Mouse (Mus musculus) heart, embryonic 15.5 days (tissue): ENCODE results near the gene Gm10277. TPM values are rescaled to one million over a fixed set of nuclear protein-coding genes. Genes with fewer than 3 reads are reported as not detected.
"Not testable (repeated sequence)": the region's sequence is repeated elsewhere in the genome, so short reads cannot be mapped to it uniquely, and the experiment has no call there.

Experiments
- ATAC-seq: fragments of 200-750 bp; cut with Nextera tagmentation; replicated peaks from 2 replicates; pipeline ENCODE4 v1.8.0; 2017; ENCODE audit warnings: low read depth, moderate TSS enrichment; ENCODE audit not compliant: insufficient number of reproducible peaks, insufficient read depth, low FRiP score
- H3K27ac ChIP-seq: fragments of 300-500 bp; sonication (generic); 2 replicates; pipeline ENCODE4 v1.5.1; 2015; ENCODE audit warnings: mild to moderate bottlenecking, inconsistent platforms
- H3K27me3 ChIP-seq: fragments of 300-500 bp; sonication (generic); 2 replicates; pipeline ENCODE4 v1.6.1; 2015; ENCODE audit warnings: inconsistent platforms
- H3K36me3 ChIP-seq: fragments of 300-500 bp; sonication (generic); 2 replicates; pipeline ENCODE4 v1.6.1; 2015; ENCODE audit warnings: mild to moderate bottlenecking, inconsistent platforms
- H3K4me1 ChIP-seq: fragments of 300-500 bp; sonication (generic); replicated peaks from 2 replicates; pipeline ENCODE4 v1.6.1; 2015; ENCODE audit warnings: inconsistent platforms
- H3K4me2 ChIP-seq: fragments of 300-500 bp; sonication (generic); 2 replicates; pipeline ENCODE4 v1.6.1; 2015; ENCODE audit warnings: inconsistent platforms, mild to moderate bottlenecking, moderate library complexity
- H3K4me3 ChIP-seq: fragments of 300-500 bp; sonication (generic); 2 replicates; pipeline ENCODE4 v1.5.1; 2015; ENCODE audit warnings: mild to moderate bottlenecking, inconsistent platforms
- H3K9ac ChIP-seq: fragments of 300-500 bp; sonication (generic); 2 replicates; pipeline ENCODE4 v1.6.1; 2015; ENCODE audit warnings: mild to moderate bottlenecking, inconsistent platforms
- H3K9me3 ChIP-seq: fragments of 300-500 bp; sonication (generic); replicated peaks from 2 replicates; pipeline ENCODE4 v1.6.1; 2016; ENCODE audit warnings: inconsistent platforms
- WGBS: fragments of 180-500 bp; shearing (Covaris S2); methylation state at CpG from one replicate; pipeline ENCODE4 v1.1.7; 2015; ENCODE audit warnings: mixed read lengths; 5-methylcytosine and 5-hydroxymethylcytosine counted together
- polyA plus RNA-seq: library from polyadenylated mRNA; unstranded; fragments of >200 nt; fragmentation: Nextera tagmentation; extraction: Ambion mirVana; gene quantifications from 2 replicates; pipeline ENCODE4 v1.2.1, GENCODE M21; 2015

Gene Gm10277
- polyA plus RNA-seq, 1 experiment from 2014 or later, result 0.93 TPM

DNA sequence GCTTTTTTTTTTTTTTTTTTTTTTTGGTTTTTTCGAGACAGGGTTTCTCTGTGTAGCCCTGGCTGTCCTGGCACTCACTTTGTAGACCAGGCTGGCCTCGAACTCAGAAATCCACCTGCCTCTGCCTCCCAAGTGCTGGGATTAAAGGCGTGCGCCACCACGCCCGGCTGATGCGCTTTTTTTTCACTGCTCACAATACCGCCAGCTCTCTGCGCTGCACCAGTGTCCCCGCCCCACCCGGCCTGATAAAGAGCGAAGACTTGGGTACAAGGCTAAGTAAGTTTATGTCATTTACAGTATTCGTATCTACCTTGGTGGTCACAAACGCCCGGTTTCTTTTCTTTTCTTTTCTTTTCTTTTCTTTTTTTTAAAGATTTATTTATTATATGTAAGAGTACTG, 40.4 kb downstream of the Gm10277 start:
- H3K27ac ChIP-seq, H3K36me3 ChIP-seq, H3K27me3 ChIP-seq, H3K9me3 ChIP-seq, ATAC-seq, H3K4me2 ChIP-seq, H3K4me1 ChIP-seq, H3K4me3 ChIP-seq, H3K9ac ChIP-seq: not testable (repeated sequence)
- WGBS, result 91% methylated on average over 14 of the region's 15 CpGs

DNA sequence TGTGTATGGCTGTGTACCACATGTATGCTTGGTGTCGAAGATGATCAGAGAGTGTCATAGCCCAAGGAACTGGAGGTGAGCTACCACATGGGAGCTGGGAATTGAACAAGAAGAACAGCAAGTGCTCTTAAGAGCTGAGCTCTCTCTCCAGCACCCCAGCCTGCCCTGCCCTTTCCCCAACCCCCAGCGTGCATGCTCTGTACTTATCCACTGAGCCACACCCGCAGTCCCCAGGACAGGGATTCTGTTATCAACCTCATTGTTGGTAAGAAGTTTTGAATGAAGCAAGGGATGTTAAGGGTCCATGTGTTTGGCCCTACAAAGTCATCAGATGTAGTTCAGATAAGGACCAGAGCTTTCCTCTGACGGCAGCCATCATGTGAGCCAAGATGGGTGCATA, 40.9 kb downstream of the Gm10277 start:
- Histone ChIP-seq H3K9me3 (no peaks in the 10 kb centered on the region), H3K4me2 (no peak overlapping the region), H3K36me3 (no peaks in the 10 kb centered on the region), H3K4me3 (no peak overlapping the region), H3K9ac (no peak overlapping the region), H3K4me1 (no peaks in the 10 kb centered on the region), H3K27me3 (0 out of 2 replicates have a peak, but pooled peaks cover 2% of the 10 kb centered on the region), H3K27ac (no peak overlapping the region)
- no peak for ATAC-seq
- 77% methylated on average over 4 of the region's 4 CpGs for WGBS

DNA sequence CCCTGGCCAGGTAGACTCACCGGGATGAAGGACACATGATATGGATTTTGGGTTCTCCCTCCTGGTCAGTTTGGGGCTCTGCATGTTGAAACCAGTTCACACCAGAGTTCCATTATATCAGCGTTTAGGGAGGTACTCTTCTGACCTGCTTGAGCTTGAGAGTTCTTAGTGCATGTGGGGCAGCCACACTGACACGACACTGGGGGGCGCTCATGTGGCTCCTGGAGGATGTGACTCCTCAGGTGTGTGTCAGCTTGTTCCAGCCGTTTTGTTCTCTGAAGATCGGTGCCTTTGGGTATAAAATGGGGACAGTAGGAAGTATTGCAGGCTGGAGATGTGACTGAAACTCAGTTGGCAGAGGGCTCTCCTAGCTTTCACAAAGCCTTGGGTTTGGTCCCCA, 43.6 kb downstream of the Gm10277 start:
- 28% methylated on average over 6 of the region's 6 CpGs for WGBS
- Histone ChIP-seq H3K27me3 (0 out of 2 replicates have a peak, but pooled peaks cover 2% of the 10 kb centered on the region), H3K9ac (no peak overlapping the region), H3K4me3 (no peak overlapping the region), H3K4me1 (no peaks in the 10 kb centered on the region), H3K9me3 (no peaks in the 10 kb centered on the region), H3K4me2 (no peak overlapping the region), H3K36me3 (no peaks in the 10 kb centered on the region), H3K27ac (no peak overlapping the region)
- ATAC-seq, result no peak

DNA sequence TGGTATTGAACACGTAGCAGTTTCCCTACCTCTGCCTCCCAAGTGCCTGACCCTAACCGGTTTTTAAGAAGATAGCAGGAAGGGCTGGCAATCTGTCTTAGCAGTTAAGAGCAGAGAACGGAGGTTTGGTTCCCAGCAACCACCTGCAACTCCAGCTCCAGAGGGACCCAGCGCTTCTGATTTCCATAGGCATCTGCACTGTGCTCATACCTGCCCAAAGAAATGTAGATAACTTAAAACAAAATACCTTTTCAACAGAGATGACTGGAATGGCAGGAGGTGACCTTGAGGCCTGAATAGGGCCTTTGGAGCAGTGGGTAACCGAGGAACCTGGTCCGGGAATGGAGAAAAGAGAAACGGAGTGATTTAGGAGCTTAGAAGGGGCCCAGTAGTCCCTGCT, 49.0 kb downstream of the Gm10277 start:
- Histone ChIP-seq H3K36me3 (no peaks in the 10 kb centered on the region), H3K4me2 (no peak overlapping the region), H3K9ac (no peak overlapping the region), H3K27ac (no peak overlapping the region), H3K27me3 (no peaks in the 10 kb centered on the region), H3K9me3 (no peaks in the 10 kb centered on the region), H3K4me1 (no peaks in the 10 kb centered on the region), H3K4me3 (no peak overlapping the region)
- ATAC-seq, result no peak
- 49% methylated on average over 7 of the region's 7 CpGs for WGBS

DNA sequence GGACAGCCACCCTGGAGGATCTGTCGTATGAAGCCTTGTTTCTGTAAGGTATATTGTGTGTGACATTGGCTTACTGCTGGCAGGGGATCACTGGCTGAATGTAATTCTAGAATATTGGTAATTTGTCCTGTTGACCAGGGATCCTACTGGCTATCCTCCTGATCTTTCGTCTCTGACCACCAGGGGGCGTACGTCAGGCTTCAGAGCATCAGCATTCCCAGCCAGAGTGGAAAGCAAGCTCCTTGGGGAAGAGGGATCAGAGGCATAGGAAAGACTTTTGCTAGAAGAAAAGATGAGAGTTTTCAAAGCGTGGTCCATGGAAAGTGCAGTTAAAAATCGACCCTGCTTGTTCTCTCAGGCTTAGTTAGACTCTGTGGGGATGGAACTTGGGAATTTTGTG, 50.3 kb downstream of the Gm10277 start:
- no peak overlapping the region for H3K9ac ChIP-seq
- H3K27me3 ChIP-seq, result no peaks in the 10 kb centered on the region
- no peaks in the 10 kb centered on the region for H3K36me3 ChIP-seq
- no peaks in the 10 kb centered on the region for H3K9me3 ChIP-seq
- H3K4me1 ChIP-seq, result no peaks in the 10 kb centered on the region
- no peak overlapping the region for H3K4me3 ChIP-seq
- H3K4me2 ChIP-seq, result no peak overlapping the region
- ATAC-seq, result no peak
- no peak overlapping the region for H3K27ac ChIP-seq
- WGBS, result 1% methylated on average over 6 of the region's 6 CpGs

Other genes starting within 250 kb of the Gm10277 start
- 11.4 and 13.6 TPM in 2 replicates for gene Taok1, start 179.9 kb downstream of the Gm10277 start, polyA plus RNA-seq
- 3.7 TPM in 2 replicates for gene Nufip2, start 101.6 kb downstream of the Gm10277 start, polyA plus RNA-seq
- not detected in 2 replicates for gene Cryba1, start 62.5 kb downstream of the Gm10277 start, polyA plus RNA-seq
- 107 and 109 TPM in 2 replicates for gene Myo18a, start 24.5 kb downstream of the Gm10277 start, polyA plus RNA-seq
- 3.0 and 3.3 TPM in 2 replicates for gene Pipox, start 106.3 kb upstream of the Gm10277 start, polyA plus RNA-seq
- 0.05 and 0.15 TPM in 2 replicates for gene Sez6, start 143.1 kb upstream of the Gm10277 start, polyA plus RNA-seq
- 9.6 and 12.8 TPM in 2 replicates for gene Phf12, start 195.0 kb upstream of the Gm10277 start, polyA plus RNA-seq
- 10.7 and 14.0 TPM in 2 replicates for gene Dhrs13, start 244.5 kb upstream of the Gm10277 start, polyA plus RNA-seq